Mouse (Mus musculus) CD4-positive naive resting alpha-beta T cell, adult 76 days (primary cell): ENCODE measurements around the gene Gm5458. TPM values are rescaled to one million over a fixed set of nuclear protein-coding genes. Genes with fewer than 3 reads are reported as not detected.

Experiments
- total RNA-seq: library from RNA; stranded (reverse); gene quantifications from one replicate; pipeline ENCODE4 v1.2.4, GENCODE M21; 2023

Gm5458 gene
- not detected for total RNA-seq

DNA sequence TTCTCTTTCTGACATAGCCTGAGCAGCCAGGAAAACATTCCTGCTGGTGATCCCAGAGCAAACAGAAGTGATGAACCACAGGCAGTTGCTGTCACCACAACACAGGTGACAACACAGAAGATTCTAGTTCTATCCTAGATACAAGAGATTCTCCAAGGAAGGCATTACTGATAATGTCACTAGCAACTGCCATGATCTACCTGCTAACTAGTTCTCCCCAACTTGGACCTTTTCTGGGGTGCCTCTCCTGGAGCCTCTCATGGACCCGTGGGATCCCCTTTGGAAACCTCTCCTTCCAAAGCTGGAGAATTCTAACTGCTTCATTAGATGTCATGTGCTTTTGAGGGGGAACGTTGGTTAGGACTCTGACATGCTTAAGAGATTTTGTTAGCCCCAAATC lies at the start of gene Gm5458:
Gene Gm5458 (minus strand): TSS at position 101 of the 400 bp plus-strand sequence.

GRCm38 (mm10) chr14:19584804-19585667 lies 17.3 kb downstream of the Gm5458 start, which contains the start of gene Gm2237:
Gene Gm2237, minus strand, starts transcription at chr14:19585135.

DNA sequence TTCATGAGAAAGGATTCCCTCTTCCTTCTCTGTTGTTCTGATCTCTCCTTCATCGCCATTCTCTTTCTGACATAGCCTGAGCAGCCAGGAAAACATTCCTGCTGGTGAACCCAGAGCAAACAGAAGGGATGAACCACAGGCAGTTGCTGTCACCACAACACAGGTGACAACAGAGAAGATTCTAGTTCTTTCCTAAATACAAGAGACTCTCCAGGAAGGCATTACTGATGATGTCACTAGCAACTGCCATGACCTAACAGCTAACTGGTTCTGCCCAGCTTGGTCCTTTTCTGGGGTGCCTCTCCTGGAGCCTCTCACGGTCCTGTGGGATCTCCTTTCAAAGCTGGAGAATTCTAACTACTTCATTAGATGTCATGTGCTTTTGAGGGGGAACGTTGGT lies 52.5 kb downstream of the Gm5458 start, which contains the start of gene Gm2244:
Gene Gm2244 (minus strand): TSS at position 101 of the 400 bp plus-strand sequence.

Other genes starting within 250 kb of the Gm5458 start
- gene Gm21738, start 183.7 kb downstream of the Gm5458 start, total RNA-seq = 3.2 TPM
- not detected for gene Gm2244, start 52.6 kb downstream of the Gm5458 start, total RNA-seq
- gene Gm2237, start 17.4 kb downstream of the Gm5458 start, total RNA-seq = 1.3 TPM
- not detected for gene Nid2, start 148.7 kb upstream of the Gm5458 start, total RNA-seq
- gene Rtraf, start 221.2 kb upstream of the Gm5458 start, total RNA-seq = 49.3 TPM